Comparison of ENCODE assay signal across 8 mouse cellular contexts in genomic region chr4:41135711-41136453, GRCm38 (mm10). TPM values are rescaled to one million over a fixed set of nuclear protein-coding genes. Genes with fewer than 3 reads are reported as not detected.
DNase-seq lines count a peak whose midpoint lies in the region; ATAC-seq and TF ChIP-seq lines count a peak whose summit lies in the region.

Gene Ube2r2 (plus strand): TSS chr4:41135743.

- H3K36me3 ChIP-seq in intestine, embryonic 15.5 days = peaks cover 1% of the 10 kb centered on the region
- peaks cover 29% of the 10 kb centered on the region for H3K36me3 ChIP-seq in limb, embryonic 10.5 days
- H3K36me3 ChIP-seq in midbrain, embryonic 11.5 days (ENCODE audit: control insufficient read depth, insufficient read depth, low read length) = no peaks in the 10 kb centered on the region; the same call in 1 of the 2 replicates
- peaks cover 5% of the 10 kb centered on the region; the same call in 1 of the 2 replicates for H3K36me3 ChIP-seq in small intestine, adult 2 months (ENCODE audit: control insufficient read depth, insufficient read depth, low read length)

- TF ChIP-seq CTCF in small intestine, adult 2 months (IDR thresholded peaks at IDR 0.05; ENCODE audit: extremely low read depth, insufficient read length, insufficient replicate concordance, low read depth, low read length) = 0 out of 2 replicates have a peak, but pooled peaks have one; percentile 7

- H3K9ac ChIP-seq in intestine, embryonic 15.5 days = peak within 1 kb of the TSS; percentile 99
- H3K9ac ChIP-seq in midbrain, embryonic 11.5 days (ENCODE audit: low read length) = peak within 1 kb of the TSS; percentile 97

- H3K4me2 ChIP-seq in intestine, embryonic 15.5 days (replicated peaks) = peak within 1 kb of the TSS; percentile 77
- peak within 1 kb of the TSS; percentile 74 for H3K4me2 ChIP-seq in midbrain, embryonic 11.5 days

- under 1% methylated on average over 57 of the region's 65 CpGs for WGBS in intestine, embryonic 15.5 days
- under 1% methylated on average over 61 of the region's 65 CpGs for WGBS in limb, embryonic 10.5 days
- 1% methylated on average over 57 of the region's 65 CpGs for WGBS in midbrain, embryonic 11.5 days
- under 1% methylated on average over 60 of the region's 65 CpGs for WGBS in small intestine, adult 2 months

- H3K27ac ChIP-seq in intestine, embryonic 15.5 days = peak within 1 kb of the TSS; percentile 96
- H3K27ac ChIP-seq in limb, embryonic 10.5 days = peak within 1 kb of the TSS; percentile 100
- H3K27ac ChIP-seq in midbrain, embryonic 11.5 days (ENCODE audit: low read depth, low read length) = peak within 1 kb of the TSS; percentile 99
- peak within 1 kb of the TSS; percentile 97 for H3K27ac ChIP-seq in small intestine, adult 2 months (ENCODE audit: insufficient read depth, low read depth, low read length)

- no peak for DNase-seq in cerebellum, adult 11-12 months
- DNase-seq in embryo, embryonic 9.5 days (ENCODE audit: extremely low spot score) = peak; percentile 83
- peak; percentile 62 to 73 for DNase-seq in gastrocnemius, postnatal 4 days (ENCODE audit: low spot score in 2 of 2)
- DNase-seq in limb, embryonic 10.5 days (ENCODE audit: low spot score) = peak; percentile 82
- DNase-seq in midbrain, embryonic 11.5 days (ENCODE audit: low spot score, missing footprints) = peak; percentile 96

- no peaks in the 10 kb centered on the region for H3K9me3 ChIP-seq in intestine, embryonic 15.5 days
- no peaks in the 10 kb centered on the region for H3K9me3 ChIP-seq in limb, embryonic 10.5 days (replicated peaks)
- no peaks in the 10 kb centered on the region for H3K9me3 ChIP-seq in midbrain, embryonic 11.5 days (ENCODE audit: control insufficient read depth, low read length)

- peak; percentile 60 for ATAC-seq in cerebellum, adult (ENCODE audit: insufficient number of reproducible peaks, low FRiP score, low TSS enrichment)
- ATAC-seq in intestine, embryonic 15.5 days = peak; percentile 82
- ATAC-seq in midbrain, embryonic 11.5 days (ENCODE audit: low FRiP score) = peak; percentile 87

- TF ChIP-seq POLR2A in small intestine, adult 2 months (IDR thresholded peaks at IDR 0.05; ENCODE audit: low read depth, low read length) = peak; percentile 1; the same call in 1 of the 2 replicates

- H3K4me1 ChIP-seq in intestine, embryonic 15.5 days (replicated peaks) = no peaks in the 10 kb centered on the region; the same call in 1 of the 2 replicates
- H3K4me1 ChIP-seq in limb, embryonic 10.5 days = peaks cover 25% of the 10 kb centered on the region
- 0 out of 2 replicates have a peak, but pooled peaks cover 4% of the 10 kb centered on the region for H3K4me1 ChIP-seq in midbrain, embryonic 11.5 days (ENCODE audit: control insufficient read depth, insufficient read depth, low read length)
- no peaks in the 10 kb centered on the region for H3K4me1 ChIP-seq in small intestine, adult 2 months (ENCODE audit: control insufficient read depth, insufficient read depth, insufficient read length, low read length)

- peak within 1 kb of the TSS; percentile 96 for H3K4me3 ChIP-seq in intestine, embryonic 15.5 days (replicated peaks)
- H3K4me3 ChIP-seq in limb, embryonic 10.5 days = peak within 1 kb of the TSS; percentile 89
- peak within 1 kb of the TSS; percentile 73 for H3K4me3 ChIP-seq in midbrain, embryonic 11.5 days (ENCODE audit: low read depth, low read length)
- H3K4me3 ChIP-seq in small intestine, adult 2 months (ENCODE audit: low read depth, low read length) = peak within 1 kb of the TSS; percentile 100

- H3K27me3 ChIP-seq in intestine, embryonic 15.5 days (replicated peaks) = no peaks in the 10 kb centered on the region
- no peaks in the 10 kb centered on the region for H3K27me3 ChIP-seq in limb, embryonic 10.5 days (ENCODE audit: low read depth, poor library complexity, severe bottlenecking)
- H3K27me3 ChIP-seq in midbrain, embryonic 11.5 days (ENCODE audit: control insufficient read depth, insufficient read depth, low read length) = no peaks in the 10 kb centered on the region
- no peaks in the 10 kb centered on the region for H3K27me3 ChIP-seq in small intestine, adult 2 months (ENCODE audit: control insufficient read depth, insufficient read depth, low read length)

RNA-seq across cellular contexts. Expression of gene Ube2r2, which starts in this region (rescaled TPM):
- 10 to 100 TPM; 97.5 to 98.5 TPM for total RNA-seq in gastrocnemius, postnatal 4 days (2021)
- 64.5 and 68.6 TPM in 2 replicates for polyA plus RNA-seq in intestine, embryonic 15.5 days (2015; fragmentation: Nextera tagmentation; extraction: Ambion mirVana)
- polyA plus RNA-seq in limb, embryonic 10.5 days (2016; fragmentation: Nextera tagmentation; extraction: Ambion mirVana) = 85.5 and 96.1 TPM in 2 replicates
- 95.5 and 99.0 TPM in 2 replicates for polyA plus RNA-seq in midbrain, embryonic 11.5 days (2014; fragmentation: Nextera tagmentation; extraction: Ambion mirVana)
- 9.2 and 25.3 TPM in 2 replicates for polyA plus RNA-seq in small intestine, adult 2 months (2012; rRNA removed)
